11 mouse cellular contexts compared by ENCODE assay signal in the genomic region with DNA sequence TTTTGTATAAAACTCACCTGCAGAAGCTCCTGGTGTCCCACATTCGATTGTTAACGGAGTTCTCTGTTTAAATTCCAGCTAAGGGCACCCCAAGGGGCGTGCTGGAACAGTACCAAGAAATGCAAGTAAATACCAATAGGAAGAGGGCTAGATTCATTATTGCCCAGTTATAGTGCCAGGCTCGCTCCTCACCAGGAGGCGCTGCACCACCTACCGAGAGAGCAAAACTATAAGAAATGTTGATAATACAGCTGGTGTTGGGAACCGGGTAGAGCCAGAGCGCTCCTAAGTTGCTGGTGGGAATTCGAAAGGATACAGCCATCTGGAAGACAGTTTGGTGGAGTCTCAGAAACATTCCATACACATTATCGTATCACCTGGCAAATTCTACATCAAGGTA. TPM values are rescaled to one million over a fixed set of nuclear protein-coding genes. Genes with fewer than 3 reads are reported as not detected.
DNase-seq lines count a peak whose midpoint lies in the region; TF ChIP-seq lines count a peak whose summit lies in the region.
"Had no signal": no experiment of that assay in that cellular context is flagged by ENCODE, and none has a peak within 500 bp of the region (broad histone marks: within the 10 kb centered on the region; RNA-seq: fewer than 3 reads in every experiment).

No protein-coding gene starts in this region.

- H3K27ac ChIP-seq in layer of hippocampus, adult 2 months: no peak overlapping the region
- no peak overlapping the region for H3K27ac ChIP-seq in MEL (ENCODE audit: control insufficient read depth, low read depth, low read length)
- H3K27ac ChIP-seq in cortical plate, adult 2 months (ENCODE audit: insufficient read depth, low read length): no peak overlapping the region
- H3K27ac ChIP-seq: intestine, embryonic 15.5 days; limb, embryonic 13.5 days had no signal

- TF ChIP-seq POLR2A in MEL (IDR thresholded peaks at IDR 0.05; ENCODE audit: control insufficient read depth in 1 of 2, insufficient read depth in 1 of 2, low read depth in 1 of 2, low read length in 2 of 2, poor library complexity in 1 of 2): no peak
- no peak for TF ChIP-seq POLR2A in cortical plate, adult 2 months (IDR thresholded peaks at IDR 0.05; ENCODE audit: extremely low read depth, insufficient read depth, low read length)

- H3K36me3 ChIP-seq in MEL (ENCODE audit: control insufficient read depth in 1 of 2, insufficient read depth in 2 of 2, low read length in 2 of 2): no peaks in the 10 kb centered on the region
- H3K36me3 ChIP-seq: intestine, embryonic 15.5 days; limb, embryonic 13.5 days had no signal

- DNase-seq in layer of hippocampus, adult 2 months (ENCODE audit: low spot score in 2 of 2): no peak
- DNase-seq in layer of hippocampus, postnatal 36 days: no peak
- DNase-seq in MEL (ENCODE audit: low read depth, low spot score): peak; percentile 12
- DNase-seq in lung, postnatal 36 days: peak; percentile 43
- no peak for DNase-seq in neural tube, embryonic 10.5 days (ENCODE audit: extremely low spot score, low spot score)
- DNase-seq in cerebellum, adult 8-10 months: no peak
- DNase-seq: cerebellum, adult 9-10 months; heart, adult 11 months had no signal

- peak; percentile 12 for TF ChIP-seq RAD21 in MEL (IDR thresholded peaks at IDR 0.05; ENCODE audit: low read depth, low read length)

- H3K27me3 ChIP-seq in MEL (ENCODE audit: control insufficient read depth in 1 of 2, insufficient read depth in 2 of 2, low read length in 2 of 2): no peaks in the 10 kb centered on the region
- H3K27me3 ChIP-seq: intestine, embryonic 15.5 days; limb, embryonic 13.5 days had no signal

- no peaks in the 10 kb centered on the region for H3K4me1 ChIP-seq in MEL (ENCODE audit: control insufficient read depth in 1 of 2, insufficient read depth in 2 of 2, low read length in 2 of 2)
- H3K4me1 ChIP-seq in cortical plate, adult 2 months (ENCODE audit: control insufficient read depth, insufficient read depth, low read length): no peaks in the 10 kb centered on the region
- H3K4me1 ChIP-seq: intestine, embryonic 15.5 days had no signal

- H3K9ac ChIP-seq in MEL (ENCODE audit: control insufficient read depth, low read depth, low read length, poor library complexity, severe bottlenecking): no peak overlapping the region
- H3K9ac ChIP-seq: intestine, embryonic 15.5 days; limb, embryonic 13.5 days had no signal

- peak; percentile 60 for TF ChIP-seq CTCF in layer of hippocampus, adult 2 months (conservative IDR thresholded peaks at IDR 0.05)
- peak; percentile 5 to 35 (median 27); a peak in 3 of 6 replicates for TF ChIP-seq CTCF in MEL (IDR thresholded peaks at IDR 0.05 in 2 of 3, conservative IDR thresholded peaks at IDR 0.05 in 1 of 3; ENCODE audit: control insufficient read depth in 1 of 3, insufficient read depth in 1 of 3, low read depth in 2 of 3, low read length in 3 of 3, poor library complexity in 1 of 3, severe bottlenecking in 1 of 3)
- TF ChIP-seq CTCF in cortical plate, adult 2 months (IDR thresholded peaks at IDR 0.05; ENCODE audit: extremely low read depth, insufficient read depth, low read length): 0 out of 2 replicates have a peak, but pooled peaks have one; percentile 5

- no peaks in the 10 kb centered on the region for H3K79me2 ChIP-seq in MEL (ENCODE audit: control insufficient read depth, insufficient read depth, low read length, poor library complexity)

- no peak for TF ChIP-seq EP300 in MEL (IDR thresholded peaks at IDR 0.05; ENCODE audit: low read depth in 1 of 2, low read length in 2 of 2)

- no peaks in the 10 kb centered on the region for H3K9me3 ChIP-seq in MEL (replicated peaks; ENCODE audit: insufficient read depth, low read length)
- H3K9me3 ChIP-seq: intestine, embryonic 15.5 days; limb, embryonic 13.5 days had no signal

- no peak overlapping the region for H3K4me3 ChIP-seq in layer of hippocampus, adult 2 months
- H3K4me3 ChIP-seq in MEL (ENCODE audit: control insufficient read depth in 1 of 2, insufficient read depth in 1 of 2, low read depth in 2 of 2, low read length in 2 of 2): no peak overlapping the region
- H3K4me3 ChIP-seq in cortical plate, adult 2 months (ENCODE audit: insufficient read depth, low read length): no peak overlapping the region
- H3K4me3 ChIP-seq: intestine, embryonic 15.5 days; limb, embryonic 13.5 days had no signal

TF ChIP-seq in MEL, 35 proteins besides CTCF, POLR2A, EP300 and RAD21:
- peak; percentile 31; the same call in 1 of the 2 replicates for TF ChIP-seq SMC3 (IDR thresholded peaks at IDR 0.05; ENCODE audit: low read depth, low read length)
- TF ChIP-seq MEF2A (IDR thresholded peaks at IDR 0.05; ENCODE audit: extremely low read depth, insufficient replicate concordance, low read depth, low read length, poor library complexity, severe bottlenecking): no peak
- TF ChIP-seq UBTF (IDR thresholded peaks at IDR 0.05; ENCODE audit: borderline replicate concordance, insufficient read depth, low read depth, low read length): no peak
- TF ChIP-seq ELF1 (IDR thresholded peaks at IDR 0.05; ENCODE audit: low read depth, low read length): no peak
- TF ChIP-seq ETS1 (IDR thresholded peaks at IDR 0.05; ENCODE audit: low read depth, low read length): no peak
- TF ChIP-seq HCFC1 (IDR thresholded peaks at IDR 0.05; ENCODE audit: low read depth, low read length): no peak
- no peak for TF ChIP-seq ZC3H11A (IDR thresholded peaks at IDR 0.05; ENCODE audit: low read depth, low read length)
- TF ChIP-seq JUND (IDR thresholded peaks at IDR 0.05; ENCODE audit: low read depth, low read length): no peak

RNA-seq across cellular contexts. Expression of a gene that starts 56.7 kb away (rescaled TPM):
- total RNA-seq in layer of hippocampus, adult 2 months (2021): 10 to 100 TPM; 11.2 to 12.3 TPM
- 10 to 100 TPM; 11.8 to 12.5 TPM for total RNA-seq in layer of hippocampus, postnatal 36 days (2021)
- total RNA-seq in MEL (2012; rRNA removed): 39.7 and 40.1 TPM in 2 replicates
- 10 to 100 TPM; 31.6 to 82.4 TPM for polyA plus RNA-seq in MEL (2012; ENCODE audit: insufficient read depth in 1 of 2, insufficient read length in 2 of 2, low read depth in 1 of 2, low replicate concordance in 2 of 2, missing spikeins in 1 of 2)
- 4.9 and 5.5 TPM in 2 replicates for polyA plus RNA-seq in cortical plate, adult 2 months (2012; rRNA removed)

RNA-seq across cellular contexts. Expression of a gene that starts 56.8 kb away (rescaled TPM):
- 10 to 100 TPM; 21.1 to 21.9 TPM for total RNA-seq in layer of hippocampus, adult 2 months (2021)
- 10 to 100 TPM; 19.6 to 20.8 TPM for total RNA-seq in layer of hippocampus, postnatal 36 days (2021)
- total RNA-seq in MEL (2012; rRNA removed): 85.9 and 86.3 TPM in 2 replicates
- 10 to 100 TPM in 1 of 2 experiments, not detected in 1; 88.4 TPM for polyA plus RNA-seq in MEL (2012; ENCODE audit: insufficient read depth in 1 of 2, insufficient read length in 2 of 2, low read depth in 1 of 2, low replicate concordance in 2 of 2, missing spikeins in 1 of 2)
- polyA plus RNA-seq in cortical plate, adult 2 months (2012; rRNA removed): 17.0 and 17.5 TPM in 2 replicates

Comparison
In these comparisons a context has a peak if more than half of its experiments do, and no peak if none do; other contexts are left out.
1. DNase-seq: peak in MEL (single experiment) and lung, postnatal 36 days (single experiment); none in layer of hippocampus, adult 2 months (0 of 2), layer of hippocampus, postnatal 36 days (0 of 2), neural tube, embryonic 10.5 days (single experiment) and cerebellum, adult 8-10 months (single experiment).
2. CTCF ChIP-seq: peak in every context shown above with its lines; median percentile 60 in layer of hippocampus, adult 2 months; 27 in MEL; 5 in cortical plate, adult 2 months.